Mouse (Mus musculus): Measurements from ENCODE around the gene Ddx31. TPM values are rescaled to one million over a fixed set of nuclear protein-coding genes. Genes with fewer than 3 reads are reported as not detected.

Gene Ddx31
- polyA plus RNA-seq, 1 experiment from 2014 or later = 17.1 TPM

DNA sequence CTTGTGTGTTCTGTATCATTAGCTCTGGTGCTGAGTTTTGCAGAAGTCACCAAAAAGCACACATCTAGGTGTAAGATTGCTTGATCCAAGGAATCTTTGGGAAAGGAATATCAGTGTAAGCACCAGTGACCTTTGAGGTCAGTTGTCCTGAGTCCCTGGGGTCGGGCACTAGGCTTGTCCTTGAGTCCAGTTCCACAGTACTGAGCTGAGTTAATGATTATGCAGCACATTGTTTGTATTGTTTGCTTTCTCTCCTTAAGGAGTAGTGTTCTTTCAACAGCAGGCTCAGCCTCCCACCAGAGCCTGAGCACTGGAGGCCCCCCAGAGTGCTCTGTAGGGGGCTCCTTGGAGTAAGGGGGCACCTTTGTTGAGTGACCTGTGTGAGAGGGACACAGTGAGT, 52.6 kb downstream of the Ddx31 start:
- ATAC-seq = no peak
- H3K9ac ChIP-seq (ENCODE audit: low read depth, low read length) = no peak overlapping the region
- H3K27ac ChIP-seq (ENCODE audit: low read depth, low read length) = no peak overlapping the region
- H3K4me3 ChIP-seq (ENCODE audit: low read length) = no peak overlapping the region
- H3K4me1 ChIP-seq (ENCODE audit: control insufficient read depth, insufficient read depth, low read depth, low read length) = no peaks in the 10 kb centered on the region
- H3K9me3 ChIP-seq (ENCODE audit: control insufficient read depth, low read length) = no peaks in the 10 kb centered on the region
- no peaks in the 10 kb centered on the region for H3K36me3 ChIP-seq (ENCODE audit: control insufficient read depth, insufficient read depth, low read length)
- 10% methylated on average over 1 of the region's 1 CpGs for whole genome bisulfite sequencing
- H3K4me2 ChIP-seq (ENCODE audit: low read length) = no peak overlapping the region
- no peaks in the 10 kb centered on the region for H3K27me3 ChIP-seq (replicated peaks; ENCODE audit: control insufficient read depth, insufficient read depth, low read length)

DNA sequence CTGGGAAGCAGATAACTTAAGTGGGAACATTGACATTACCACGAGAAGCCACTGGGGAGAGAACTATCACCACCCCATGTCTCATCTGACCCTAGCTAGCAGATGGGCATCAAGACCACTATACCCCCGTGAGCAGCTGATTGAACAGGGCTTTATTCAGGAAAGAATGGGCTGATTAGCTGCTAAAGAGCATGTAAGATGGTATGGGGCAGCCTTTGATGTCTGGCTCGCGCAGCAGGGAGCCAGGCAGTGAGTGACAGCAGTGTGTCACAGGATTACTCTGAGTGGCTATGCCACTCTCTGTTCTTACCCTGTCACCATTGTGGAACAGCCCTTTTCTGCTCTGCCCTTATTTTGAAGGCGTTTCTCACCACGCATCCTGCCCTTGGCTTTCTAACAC, 53.3 kb downstream of the Ddx31 start:
- Histone ChIP-seq H3K4me3 (ENCODE audit: low read length) (no peak overlapping the region), H3K36me3 (ENCODE audit: control insufficient read depth, insufficient read depth, low read length) (no peaks in the 10 kb centered on the region), H3K4me2 (ENCODE audit: low read length) (no peak overlapping the region), H3K27me3 (replicated peaks; ENCODE audit: control insufficient read depth, insufficient read depth, low read length) (no peaks in the 10 kb centered on the region), H3K4me1 (ENCODE audit: control insufficient read depth, insufficient read depth, low read depth, low read length) (no peaks in the 10 kb centered on the region), H3K27ac (ENCODE audit: low read depth, low read length) (no peak overlapping the region), H3K9me3 (ENCODE audit: control insufficient read depth, low read length) (no peaks in the 10 kb centered on the region), H3K9ac (ENCODE audit: low read depth, low read length) (no peak overlapping the region)
- no peak for ATAC-seq
- 26% methylated on average over 6 of the region's 6 CpGs for WGBS

DNA sequence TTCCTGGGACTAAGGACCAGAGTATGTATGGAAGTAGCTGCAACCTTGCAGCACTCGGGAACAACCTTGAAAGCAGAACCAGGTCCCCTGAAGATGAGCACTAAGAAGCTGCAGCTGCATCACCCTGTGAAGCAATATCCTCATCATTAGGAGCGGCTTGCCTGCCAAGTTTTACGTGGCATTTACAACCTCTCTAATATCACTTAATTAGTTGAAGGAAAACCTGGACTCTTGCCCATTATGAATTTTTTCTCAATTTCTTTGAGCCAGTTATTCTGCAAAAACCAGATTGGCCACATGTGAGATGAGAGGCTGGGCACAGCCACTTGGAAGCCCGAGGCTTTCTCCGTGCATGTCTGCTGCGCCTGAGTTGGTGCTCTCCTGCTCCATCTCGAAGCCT, 55.7 kb downstream of the Ddx31 start:
- Histone ChIP-seq H3K9ac (ENCODE audit: low read depth, low read length) (no peak overlapping the region), H3K4me2 (ENCODE audit: low read length) (no peak overlapping the region), H3K9me3 (ENCODE audit: control insufficient read depth, low read length) (no peaks in the 10 kb centered on the region), H3K27me3 (replicated peaks; ENCODE audit: control insufficient read depth, insufficient read depth, low read length) (no peaks in the 10 kb centered on the region), H3K4me3 (ENCODE audit: low read length) (no peak overlapping the region), H3K36me3 (ENCODE audit: control insufficient read depth, insufficient read depth, low read length) (0 out of 2 replicates have a peak, but pooled peaks cover 3% of the 10 kb centered on the region), H3K27ac (ENCODE audit: low read depth, low read length) (no peak overlapping the region), H3K4me1 (ENCODE audit: control insufficient read depth, insufficient read depth, low read depth, low read length) (no peaks in the 10 kb centered on the region)
- ATAC-seq = no peak
- 72% methylated on average over 7 of the region's 7 CpGs for WGBS

DNA sequence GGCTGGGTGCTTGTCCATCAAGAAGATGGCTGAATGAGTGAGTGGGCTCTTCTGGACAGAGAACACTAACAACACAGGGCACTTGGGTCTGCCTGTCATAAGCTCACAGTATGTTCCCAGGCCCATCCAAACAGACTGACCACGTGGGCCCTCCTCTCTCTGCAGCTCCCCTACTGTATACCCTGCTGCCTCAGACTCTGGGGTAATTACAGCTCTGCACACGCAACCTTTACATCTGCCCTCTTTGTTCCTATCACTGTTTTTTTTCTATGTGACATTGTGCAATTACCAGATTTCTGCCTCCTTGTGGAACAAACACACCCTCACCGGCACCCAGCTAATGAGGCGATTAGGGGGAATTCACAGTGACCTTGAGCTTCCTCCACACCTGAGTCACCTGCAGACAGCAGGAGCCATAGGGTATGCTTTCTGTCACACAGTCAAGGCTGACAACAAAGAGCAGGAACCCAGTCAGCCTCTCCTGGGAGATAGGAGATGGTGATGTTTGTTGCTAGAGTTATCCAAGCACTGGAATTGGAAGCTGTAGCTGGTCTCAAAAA, 57.2 kb downstream of the Ddx31 start:
- Histone ChIP-seq H3K4me3 (ENCODE audit: low read length) (no peak overlapping the region), H3K27me3 (replicated peaks; ENCODE audit: control insufficient read depth, insufficient read depth, low read length) (no peaks in the 10 kb centered on the region; the same call in 1 of the 2 replicates), H3K9ac (ENCODE audit: low read depth, low read length) (no peak overlapping the region), H3K9me3 (ENCODE audit: control insufficient read depth, low read length) (no peaks in the 10 kb centered on the region), H3K4me1 (ENCODE audit: control insufficient read depth, insufficient read depth, low read depth, low read length) (no peaks in the 10 kb centered on the region), H3K36me3 (ENCODE audit: control insufficient read depth, insufficient read depth, low read length) (0 out of 2 replicates have a peak, but pooled peaks cover 3% of the 10 kb centered on the region), H3K27ac (ENCODE audit: low read depth, low read length) (no peak overlapping the region), H3K4me2 (ENCODE audit: low read length) (no peak overlapping the region)
- no peak for ATAC-seq
- 83% methylated on average over 4 of the region's 4 CpGs for WGBS

DNA sequence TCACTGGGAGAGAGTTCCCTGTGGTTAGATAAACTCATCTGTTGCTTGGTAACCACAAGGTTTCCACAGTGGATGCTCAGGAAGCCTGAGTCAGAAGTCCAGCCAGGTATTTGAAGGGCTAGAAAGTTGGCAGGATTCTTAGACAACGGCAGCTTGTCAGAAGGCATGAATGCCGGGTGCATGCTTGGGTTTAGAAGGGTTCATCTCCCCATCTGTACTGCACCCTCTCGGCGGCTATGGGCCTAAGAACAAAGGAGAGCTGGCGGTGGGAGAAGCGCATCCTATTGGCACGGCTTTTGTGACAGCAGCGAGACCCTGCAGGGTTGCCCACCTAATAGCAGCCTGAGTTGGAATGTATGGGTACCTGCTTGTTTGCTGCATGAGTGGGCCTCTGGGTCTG, 62.1 kb downstream of the Ddx31 start:
- no peaks in the 10 kb centered on the region for H3K9me3 ChIP-seq (ENCODE audit: control insufficient read depth, low read length)
- no peak overlapping the region for H3K27ac ChIP-seq (ENCODE audit: low read depth, low read length)
- H3K36me3 ChIP-seq (ENCODE audit: control insufficient read depth, insufficient read depth, low read length) = peaks cover 10% of the 10 kb centered on the region; the same call in 1 of the 2 replicates
- H3K9ac ChIP-seq (ENCODE audit: low read depth, low read length) = no peak overlapping the region
- no peak overlapping the region for H3K4me2 ChIP-seq (ENCODE audit: low read length)
- H3K4me1 ChIP-seq (ENCODE audit: control insufficient read depth, insufficient read depth, low read depth, low read length) = no peaks in the 10 kb centered on the region; the same call in 1 of the 2 replicates
- H3K4me3 ChIP-seq (ENCODE audit: low read length) = no peak overlapping the region
- no peak for ATAC-seq
- WGBS = 75% methylated on average over 8 of the region's 8 CpGs
- H3K27me3 ChIP-seq (replicated peaks; ENCODE audit: control insufficient read depth, insufficient read depth, low read length) = peaks cover 23% of the 10 kb centered on the region

DNA sequence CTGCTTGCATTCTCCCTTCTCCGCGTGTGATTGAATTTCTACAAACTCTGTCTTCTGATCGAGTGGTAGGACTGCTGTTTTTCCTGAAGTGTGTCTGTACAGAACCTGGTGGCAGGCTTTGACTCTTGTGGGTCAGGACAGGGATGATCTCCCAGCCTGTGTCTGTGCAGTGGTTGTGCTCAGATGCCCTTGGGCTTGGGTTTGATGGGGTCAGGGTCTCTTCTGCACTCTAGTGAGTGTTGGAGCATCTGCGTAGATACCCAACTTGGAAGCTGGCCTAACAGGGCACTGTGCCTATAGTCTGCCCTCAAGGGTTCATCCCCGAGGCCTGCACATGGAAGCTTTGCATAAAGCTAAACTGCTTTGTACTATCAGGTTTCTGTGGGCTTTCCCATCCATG, 63.7 kb downstream of the Ddx31 start:
- no peak for ATAC-seq
- no peak overlapping the region for H3K4me3 ChIP-seq (ENCODE audit: low read length)
- H3K9me3 ChIP-seq (ENCODE audit: control insufficient read depth, low read length) = no peaks in the 10 kb centered on the region
- no peak overlapping the region for H3K4me2 ChIP-seq (ENCODE audit: low read length)
- no peak overlapping the region for H3K27ac ChIP-seq (ENCODE audit: low read depth, low read length)
- no peak overlapping the region for H3K9ac ChIP-seq (ENCODE audit: low read depth, low read length)
- peaks cover 10% of the 10 kb centered on the region; the same call in 1 of the 2 replicates for H3K36me3 ChIP-seq (ENCODE audit: control insufficient read depth, insufficient read depth, low read length)
- H3K27me3 ChIP-seq (replicated peaks; ENCODE audit: control insufficient read depth, insufficient read depth, low read length) = peaks cover 38% of the 10 kb centered on the region
- H3K4me1 ChIP-seq (ENCODE audit: control insufficient read depth, insufficient read depth, low read depth, low read length) = peaks cover 9% of the 10 kb centered on the region
- 81% methylated on average over 5 of the region's 5 CpGs for WGBS

DNA sequence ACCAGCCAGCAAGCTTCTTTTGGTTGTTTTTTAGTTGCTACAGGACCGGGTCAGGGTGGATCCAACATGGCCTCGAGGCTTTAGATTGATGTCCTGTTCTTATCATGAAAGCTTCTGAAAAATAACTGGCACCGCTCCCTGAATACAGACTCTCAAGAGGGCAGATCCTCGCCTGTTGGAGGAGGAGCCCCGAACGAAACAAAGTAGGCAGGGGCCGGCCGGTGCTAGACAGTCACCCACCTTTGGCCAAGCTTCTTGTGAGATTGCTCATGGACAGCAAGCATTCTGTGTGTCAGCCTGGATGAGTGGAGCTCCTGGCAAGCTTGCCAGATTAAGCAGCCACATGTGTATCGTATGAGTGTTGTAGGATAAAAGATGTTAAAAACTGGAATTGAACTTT, 64.6 kb downstream of the Ddx31 start:
- Histone ChIP-seq H3K4me3 (ENCODE audit: low read length) (no peak overlapping the region), H3K27me3 (replicated peaks; ENCODE audit: control insufficient read depth, insufficient read depth, low read length) (peaks cover 45% of the 10 kb centered on the region), H3K9ac (ENCODE audit: low read depth, low read length) (no peak overlapping the region), H3K27ac (ENCODE audit: low read depth, low read length) (no peak overlapping the region), H3K4me1 (ENCODE audit: control insufficient read depth, insufficient read depth, low read depth, low read length) (peaks cover 14% of the 10 kb centered on the region), H3K9me3 (ENCODE audit: control insufficient read depth, low read length) (no peaks in the 10 kb centered on the region), H3K36me3 (ENCODE audit: control insufficient read depth, insufficient read depth, low read length) (peaks cover 10% of the 10 kb centered on the region; the same call in 1 of the 2 replicates), H3K4me2 (ENCODE audit: low read length) (no peak overlapping the region)
- 62% methylated on average over 9 of the region's 9 CpGs for WGBS
- ATAC-seq = no peak

DNA sequence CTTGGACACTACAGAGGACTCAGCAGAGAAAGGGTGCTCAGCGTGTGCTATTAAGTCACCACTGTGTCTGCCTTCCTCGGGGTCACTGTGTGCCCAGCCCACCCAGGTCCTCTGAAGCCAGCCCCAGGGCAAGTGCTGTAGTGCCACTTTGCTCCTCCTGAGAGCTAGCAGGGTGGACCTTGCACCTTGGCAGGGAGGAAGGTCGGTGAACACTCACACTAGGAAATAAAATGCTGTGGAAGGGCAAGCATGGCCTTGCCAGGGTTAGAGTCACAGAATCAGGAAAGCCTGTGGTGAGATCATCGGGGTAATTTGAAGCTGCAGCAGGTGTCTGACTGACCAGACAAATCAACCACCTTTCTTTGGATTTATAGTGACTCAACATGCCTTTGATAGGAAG, 65.4 kb downstream of the Ddx31 start:
- no peak for ATAC-seq
- WGBS = 28% methylated on average over 4 of the region's 4 CpGs
- no peak overlapping the region for H3K9ac ChIP-seq (ENCODE audit: low read depth, low read length)
- no peak overlapping the region for H3K4me2 ChIP-seq (ENCODE audit: low read length)
- no peak overlapping the region for H3K4me3 ChIP-seq (ENCODE audit: low read length)
- no peak overlapping the region for H3K27ac ChIP-seq (ENCODE audit: low read depth, low read length)
- H3K27me3 ChIP-seq (replicated peaks; ENCODE audit: control insufficient read depth, insufficient read depth, low read length) = peaks cover 52% of the 10 kb centered on the region
- peaks cover 14% of the 10 kb centered on the region for H3K4me1 ChIP-seq (ENCODE audit: control insufficient read depth, insufficient read depth, low read depth, low read length)
- H3K36me3 ChIP-seq (ENCODE audit: control insufficient read depth, insufficient read depth, low read length) = peaks cover 7% of the 10 kb centered on the region; the same call in 1 of the 2 replicates
- H3K9me3 ChIP-seq (ENCODE audit: control insufficient read depth, low read length) = no peaks in the 10 kb centered on the region

DNA sequence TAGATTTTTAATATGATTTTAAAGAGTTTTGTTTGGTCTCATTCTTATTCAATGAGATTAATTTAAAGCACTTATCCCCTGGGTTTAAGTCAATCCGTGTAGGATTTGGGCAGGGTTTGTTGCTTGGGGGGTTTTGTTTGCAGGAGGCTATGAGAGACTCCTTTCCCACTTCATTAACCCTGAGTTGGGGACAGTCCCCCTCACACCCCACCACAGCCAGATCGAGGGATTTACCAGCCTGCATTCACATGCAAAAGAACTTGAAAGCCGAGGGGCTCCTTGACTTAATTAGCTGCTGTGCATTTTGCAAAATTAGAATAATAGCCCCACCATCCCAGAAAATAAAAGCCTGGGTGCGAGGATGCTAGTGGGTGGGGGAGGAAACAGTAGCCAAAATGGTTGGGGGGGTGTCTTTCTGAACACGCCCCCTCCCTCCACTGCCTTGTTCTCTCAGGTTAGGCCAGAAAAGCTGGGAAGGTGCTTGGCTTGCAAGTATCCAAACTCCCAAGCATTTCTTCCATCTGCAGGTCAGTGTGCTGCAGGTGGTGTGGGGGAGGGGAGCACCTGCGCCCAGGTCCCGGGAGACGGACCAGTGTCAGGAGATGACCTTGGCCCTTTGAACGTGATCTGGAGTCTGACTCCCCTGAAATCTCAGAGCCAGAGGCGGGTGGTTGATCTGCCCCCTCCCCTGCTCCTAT, 67.6 kb downstream of the Ddx31 start:
- Histone ChIP-seq H3K4me3 (ENCODE audit: low read length) (peak overlapping the region; percentile 16; the same call in 1 of the 2 replicates), H3K36me3 (ENCODE audit: control insufficient read depth, insufficient read depth, low read length) (peaks cover 7% of the 10 kb centered on the region; the same call in 1 of the 2 replicates), H3K27ac (ENCODE audit: low read depth, low read length) (peak overlapping the region; percentile 68; the same call in 1 of the 2 replicates), H3K4me1 (ENCODE audit: control insufficient read depth, insufficient read depth, low read depth, low read length) (peaks cover 16% of the 10 kb centered on the region), H3K9me3 (ENCODE audit: control insufficient read depth, low read length) (no peaks in the 10 kb centered on the region), H3K9ac (ENCODE audit: low read depth, low read length) (no peak overlapping the region), H3K4me2 (ENCODE audit: low read length) (peak overlapping the region; percentile 45), H3K27me3 (replicated peaks; ENCODE audit: control insufficient read depth, insufficient read depth, low read length) (peaks cover 66% of the 10 kb centered on the region)
- peak; percentile 18 for ATAC-seq
- WGBS = 3% methylated on average over 10 of the region's 10 CpGs

Data from hindbrain, embryonic 16.5 days (tissue).